Mouse (Mus musculus) intestine, embryonic 14.5 days (tissue): ENCODE results near the gene Tspan10. TPM values are rescaled to one million over a fixed set of nuclear protein-coding genes. Genes with fewer than 3 reads are reported as not detected.

ENCODE experiments used
- ATAC-seq: fragments of 200-750 bp; cut with Nextera tagmentation; replicated peaks from 2 replicates; pipeline ENCODE4 v1.8.0; 2017; ENCODE audit warnings: low read depth, moderate number of reproducible peaks, moderate TSS enrichment, moderate library complexity; ENCODE audit not compliant: low FRiP score, low TSS enrichment
- DNase-seq: peaks from one replicate; pipeline ENCODE4 v3.0.0-alpha.2; 2018; ENCODE audit warnings: low spot score
- H3K27ac ChIP-seq: fragments of 300-500 bp; sonication (generic); 2 replicates; pipeline ENCODE4 v1.5.1; 2014; ENCODE audit warnings: low read depth, mild to moderate bottlenecking, control low read depth
- H3K27me3 ChIP-seq: fragments of 300-500 bp; sonication (generic); replicated peaks from 2 replicates; pipeline ENCODE4 v1.6.1; 2014; ENCODE audit warnings: low read length, control low read depth; ENCODE audit not compliant: control insufficient read depth, insufficient read depth
- H3K36me3 ChIP-seq: fragments of 300-500 bp; sonication (generic); 2 replicates; pipeline ENCODE4 v1.6.1; 2014; ENCODE audit warnings: low read length, control low read depth; ENCODE audit not compliant: control insufficient read depth, insufficient read depth
- H3K4me1 ChIP-seq: fragments of 300-500 bp; sonication (generic); replicated peaks from 2 replicates; pipeline ENCODE4 v1.6.1; 2014; ENCODE audit warnings: low read length, control low read depth, mixed read lengths; ENCODE audit not compliant: control insufficient read depth, insufficient read depth
- H3K4me2 ChIP-seq: fragments of 300-500 bp; sonication (generic); 2 replicates; pipeline ENCODE4 v1.6.1; 2014; ENCODE audit warnings: low read length
- H3K4me3 ChIP-seq: fragments of 300-500 bp; sonication (generic); 2 replicates; pipeline ENCODE4 v1.5.1; 2014; ENCODE audit warnings: low read depth, low read length, control low read depth, mixed read lengths
- H3K9ac ChIP-seq: fragments of 300-500 bp; sonication (generic); 2 replicates; pipeline ENCODE4 v1.6.1; 2014; ENCODE audit warnings: mild to moderate bottlenecking, low read length
- H3K9me3 ChIP-seq: fragments of 300-500 bp; sonication (generic); 2 replicates; pipeline ENCODE4 v1.6.1; 2016; ENCODE audit warnings: low read length, control low read depth; ENCODE audit not compliant: control insufficient read depth
- WGBS: fragments of 180-500 bp; shearing (Covaris S2); extraction: QIAGEN DNeasy Blood & Tissue Kit; methylation state at CpG from one replicate; pipeline ENCODE4 v1.1.7; 2014; 5-methylcytosine and 5-hydroxymethylcytosine counted together
- polyA plus RNA-seq: library from polyadenylated mRNA; unstranded; fragments of >200 nt; fragmentation: Nextera tagmentation; extraction: Ambion mirVana; gene quantifications from 2 replicates; pipeline ENCODE4 v1.2.1, GENCODE M21; 2014

Gene Tspan10
- polyA plus RNA-seq, 1 experiment from 2014 or later: not detected

GRCm38 (mm10) chr11:120483448-120483934 lies 41.0 kb downstream of the Tspan10 start:
- no peak for DNase-seq
- Histone ChIP-seq H3K9me3 (no peaks in the 10 kb centered on the region), H3K4me3 (peak overlapping the region; percentile 98; the same call in 1 of the 2 replicates), H3K36me3 (peaks cover 82% of the 10 kb centered on the region), H3K4me1 (peaks cover 16% of the 10 kb centered on the region), H3K4me2 (peak overlapping the region; percentile 88), H3K27me3 (no peaks in the 10 kb centered on the region), H3K27ac (peak overlapping the region; percentile 80; the same call in 1 of the 2 replicates), H3K9ac (peak overlapping the region; percentile 78)
- ATAC-seq: no peak
- 85% methylated on average over 7 of the region's 7 CpGs for whole genome bisulfite sequencing

GRCm38 (mm10) chr11:120484265-120484981 lies 42.0 kb downstream of the Tspan10 start, which contains the start of gene Mrpl12:
Gene Mrpl12, plus strand, starts transcription at chr11:120484613.
- H3K4me2 ChIP-seq: peak within 1 kb of the TSS; percentile 88
- H3K27me3 ChIP-seq: no peaks in the 10 kb centered on the region
- peak; percentile 93 for DNase-seq
- under 1% methylated on average over 60 of the region's 60 CpGs for WGBS
- peaks cover 76% of the 10 kb centered on the region for H3K36me3 ChIP-seq
- H3K9ac ChIP-seq: peak within 1 kb of the TSS; percentile 78
- peak within 1 kb of the TSS; percentile 80 for H3K27ac ChIP-seq
- no peaks in the 10 kb centered on the region for H3K9me3 ChIP-seq
- ATAC-seq: peak; percentile 90
- peaks cover 16% of the 10 kb centered on the region for H3K4me1 ChIP-seq
- peak within 1 kb of the TSS; percentile 98 for H3K4me3 ChIP-seq

- Histone ChIP-seq H3K36me3 (peaks cover 74% of the 10 kb centered on the region), H3K27ac (no peak overlapping the region), H3K27me3 (no peaks in the 10 kb centered on the region), H3K4me3 (peak overlapping the region; percentile 98), H3K9me3 (no peaks in the 10 kb centered on the region), H3K9ac (peak overlapping the region; percentile 78), H3K4me2 (peak overlapping the region; percentile 88), H3K4me1 (peaks cover 16% of the 10 kb centered on the region)
- DNase-seq: no peak
- ATAC-seq: no peak
- 10% methylated on average over 10 of the region's 10 CpGs for WGBS
Observed at GRCm38 (mm10) chr11:120485251-120485650, 42.8 kb downstream of the Tspan10 start.

GRCm38 (mm10) chr11:120488516-120488915 lies 46.1 kb downstream of the Tspan10 start:
- no peak overlapping the region for H3K4me2 ChIP-seq
- no peaks in the 10 kb centered on the region for H3K27me3 ChIP-seq
- H3K4me1 ChIP-seq: peaks cover 32% of the 10 kb centered on the region
- DNase-seq: no peak
- no peak overlapping the region for H3K9ac ChIP-seq
- peaks cover 42% of the 10 kb centered on the region for H3K36me3 ChIP-seq
- H3K4me3 ChIP-seq: no peak overlapping the region
- WGBS: 69% methylated on average over 4 of the region's 4 CpGs
- no peak for ATAC-seq
- H3K9me3 ChIP-seq: no peaks in the 10 kb centered on the region
- H3K27ac ChIP-seq: no peak overlapping the region

DNA sequence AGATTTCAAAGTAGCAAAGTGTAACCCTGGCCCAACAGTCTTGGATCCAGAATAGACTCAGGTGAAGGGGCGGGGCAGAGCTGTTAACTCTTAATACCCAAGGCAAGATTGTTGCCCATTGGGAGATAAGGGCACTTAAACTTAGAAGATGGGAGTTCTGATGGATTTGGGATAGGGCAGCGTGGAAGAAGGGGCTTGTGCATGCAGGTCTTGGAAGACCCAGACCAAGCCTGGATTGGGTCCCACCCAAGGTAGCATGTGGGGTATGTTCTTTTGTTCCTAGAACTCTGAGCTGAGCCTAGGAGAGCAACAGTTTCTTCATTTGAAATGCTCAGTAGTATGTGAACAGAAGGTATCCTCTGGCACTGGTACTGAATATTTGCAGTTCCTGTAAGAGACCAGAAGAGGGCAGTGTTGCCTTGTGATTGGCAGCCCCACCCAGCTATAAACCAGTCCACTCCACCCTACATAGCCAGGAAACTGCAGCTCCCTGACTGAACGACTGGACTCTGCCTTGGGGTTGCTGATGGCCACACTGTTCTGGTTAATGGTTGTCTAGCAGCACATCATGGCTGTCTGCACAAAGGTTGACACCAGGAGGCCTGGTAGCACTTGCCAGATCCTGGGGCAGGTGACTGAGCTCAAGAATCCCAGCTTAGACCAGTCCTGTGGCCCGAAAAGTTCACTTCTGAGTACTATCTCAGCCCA lies 46.8 kb downstream of the Tspan10 start:
- no peak overlapping the region for H3K9ac ChIP-seq
- no peak overlapping the region for H3K4me2 ChIP-seq
- no peak overlapping the region; the same call in 1 of the 2 replicates for H3K27ac ChIP-seq
- peaks cover 41% of the 10 kb centered on the region for H3K36me3 ChIP-seq
- H3K27me3 ChIP-seq: no peaks in the 10 kb centered on the region
- DNase-seq (peak; percentile 77), ATAC-seq (peak; percentile 63)
- 61% methylated on average over 4 of the region's 4 CpGs for WGBS
- peaks cover 29% of the 10 kb centered on the region for H3K4me1 ChIP-seq
- H3K4me3 ChIP-seq: no peak overlapping the region
- H3K9me3 ChIP-seq: no peaks in the 10 kb centered on the region

GRCm38 (mm10) chr11:120490291-120491046 lies 48.0 kb downstream of the Tspan10 start:
- DNase-seq (no peak), ATAC-seq (no peak)
- Histone ChIP-seq H3K9ac (no peak overlapping the region), H3K36me3 (peaks cover 53% of the 10 kb centered on the region), H3K4me3 (no peak overlapping the region), H3K27ac (peak overlapping the region; percentile 74), H3K4me1 (peaks cover 25% of the 10 kb centered on the region), H3K4me2 (peak overlapping the region; percentile 91), H3K9me3 (no peaks in the 10 kb centered on the region), H3K27me3 (no peaks in the 10 kb centered on the region)
- 42% methylated on average over 4 of the region's 4 CpGs for WGBS

- Histone ChIP-seq H3K27me3 (no peaks in the 10 kb centered on the region), H3K36me3 (peaks cover 46% of the 10 kb centered on the region), H3K27ac (peak within 1 kb of the TSS; percentile 74), H3K4me3 (peak within 1 kb of the TSS; percentile 95), H3K4me1 (peaks cover 19% of the 10 kb centered on the region), H3K4me2 (peak within 1 kb of the TSS; percentile 91), H3K9ac (peak within 1 kb of the TSS; percentile 74), H3K9me3 (no peaks in the 10 kb centered on the region)
- 0% methylated on average over 35 of the region's 35 CpGs for WGBS
- peak; percentile 78 for ATAC-seq
- peak; percentile 89 for DNase-seq
Observed at GRCm38 (mm10) chr11:120491317-120492023, 49.0 kb downstream of the Tspan10 start, which contains the start of gene Slc25a10. Gene Slc25a10, plus strand, starts transcription at chr11:120491840.
